Mouse (Mus musculus): Measurements from ENCODE around the gene Aff2. TPM values are rescaled to one million over a fixed set of nuclear protein-coding genes. Genes with fewer than 3 reads are reported as not detected.

Aff2 gene
- total RNA-seq (2023; ENCODE audit: inconsistent age), result not detected in 4 replicates

GRCm38 (mm10) chrX:69360238-69361054 lies at the start of gene Aff2:
Gene Aff2, plus strand, starts transcription at chrX:69360294.

